Mouse (Mus musculus) embryonic stem cell, embryonic (primary cell): ENCODE measurements around the gene Cers6.

Experiments used
- CTCF ChIA-PET, 4 experiments: fragments of 300-600 bp in 2 of 4; fragments of 350-600 bp in 2 of 4; sonication (Branson Sonifier 250); formaldehyde crosslinking; loops; one replicate each; lab custom pipeline; 2022; ENCODE audit warnings: inconsistent platforms in 2 of 4; lab: Charles Lee
- POLR2A ChIA-PET, 4 experiments: fragments of 300-600 bp in 2 of 4; fragments of 350-600 bp in 2 of 4; sonication (Branson Sonifier 250); formaldehyde crosslinking; loops; one replicate each; lab custom pipeline; 2022; ENCODE audit warnings: antibody characterized with exemption in 4 of 4, inconsistent platforms in 1 of 4; lab: Charles Lee

The Cers6 gene

DNA sequence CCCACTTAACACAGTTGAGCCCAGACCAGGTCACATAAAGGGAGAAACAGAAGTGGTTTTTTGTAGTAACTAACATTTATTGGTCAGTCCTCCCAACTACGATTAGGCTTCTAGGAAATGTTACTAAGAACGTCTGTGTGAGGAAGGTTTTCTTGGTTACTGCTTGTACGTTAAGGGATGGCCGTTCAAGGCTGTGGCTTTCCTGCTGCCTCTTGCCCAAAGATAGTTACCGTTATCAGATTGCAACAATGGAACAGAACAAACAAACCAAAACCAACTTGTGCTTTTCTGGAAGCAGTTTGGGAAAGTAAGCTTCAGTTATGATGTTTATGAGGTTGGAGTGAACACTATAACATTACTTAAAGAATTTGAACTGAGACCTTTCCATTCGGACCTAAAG, 114.5 kb downstream of the Cers6 start:
- CTCF ChIA-PET: no interaction called here
- POLR2A ChIA-PET: interaction anchor here in 1 of 4 experiments (0.5 kb wide), 1 partner anchor 113 kb away, joined by 3 read pairs; no protein-coding TSS in a partner anchor

DNA sequence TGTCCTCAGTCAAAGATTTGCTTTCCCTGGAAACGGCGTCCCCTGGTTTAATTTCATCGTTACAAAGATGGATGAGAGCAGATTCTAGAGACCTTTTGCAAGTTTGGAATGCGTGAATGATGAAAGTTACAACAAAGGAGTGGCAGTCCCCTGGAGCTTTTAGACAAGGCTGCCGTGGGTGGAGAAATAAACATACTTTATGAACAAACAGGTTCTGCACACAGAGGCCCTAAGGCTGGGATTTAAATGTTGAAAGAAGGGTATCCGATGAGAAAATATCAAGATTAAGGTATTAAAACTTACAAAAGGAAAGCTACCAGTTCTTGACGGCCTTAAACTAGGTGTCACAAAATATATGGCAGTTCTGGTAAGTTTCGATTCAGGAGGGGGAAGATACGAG, 117.0 kb downstream of the Cers6 start:
- POLR2A ChIA-PET: interaction anchor here in 1 of 4 experiments (0.8 to 1.6 kb wide), 3 partner anchors 11 to 156 kb away, joined by 3 read pairs; no protein-coding TSS in a partner anchor
- CTCF ChIA-PET: no interaction called here

DNA sequence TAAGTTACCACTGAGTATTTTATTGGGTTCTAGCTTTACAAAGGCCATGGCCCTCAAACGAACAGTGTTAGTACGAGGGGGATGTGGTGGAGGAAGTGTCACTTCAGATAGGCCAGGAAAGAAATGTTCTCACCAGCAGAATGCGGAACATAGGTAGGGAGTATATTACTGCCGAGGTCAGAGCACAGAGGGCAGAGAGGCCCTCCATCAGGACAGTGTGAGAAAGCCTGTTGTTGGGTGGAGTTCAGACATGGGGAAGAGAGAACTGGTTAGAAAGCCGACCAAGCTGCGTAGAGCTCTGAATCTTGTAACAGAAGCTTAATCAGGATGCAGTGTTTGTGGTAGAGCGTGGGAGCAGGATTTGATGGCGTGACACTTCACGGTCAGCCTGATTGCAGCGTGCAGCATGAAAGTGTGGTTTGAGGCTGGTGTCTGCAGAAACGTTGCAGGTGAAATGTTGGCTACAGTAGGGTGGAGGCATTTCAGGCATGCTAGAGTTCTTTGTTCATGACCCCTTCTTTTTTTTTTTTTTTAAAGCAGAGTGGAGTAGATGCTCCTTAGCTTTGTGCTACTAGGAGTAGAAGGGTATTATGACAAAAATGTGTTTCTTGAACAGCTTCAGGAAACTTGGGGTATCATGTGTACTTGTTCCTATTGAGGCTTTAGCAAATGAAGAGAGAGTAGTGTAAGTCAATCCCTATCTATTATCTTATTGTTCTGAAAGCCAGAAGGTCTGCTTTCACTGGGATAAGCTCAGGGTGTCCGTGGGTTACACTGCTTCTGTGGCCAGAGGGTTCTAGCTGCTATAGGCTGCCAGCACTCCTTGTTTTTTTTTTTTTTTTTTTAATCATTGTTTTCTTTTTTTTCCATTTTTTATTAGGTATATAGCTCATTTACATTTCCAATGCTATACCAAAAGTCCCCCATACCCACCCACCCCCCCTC, 117.7 kb downstream of the Cers6 start:
- ChIA-PET POLR2A (interaction anchor here in 2 of 4 experiments (0.6 to 1.6 kb wide), 5 partner anchors 11 to 157 kb away, joined by 3 read pairs; no protein-coding TSS in a partner anchor), CTCF (no interaction called here)

DNA sequence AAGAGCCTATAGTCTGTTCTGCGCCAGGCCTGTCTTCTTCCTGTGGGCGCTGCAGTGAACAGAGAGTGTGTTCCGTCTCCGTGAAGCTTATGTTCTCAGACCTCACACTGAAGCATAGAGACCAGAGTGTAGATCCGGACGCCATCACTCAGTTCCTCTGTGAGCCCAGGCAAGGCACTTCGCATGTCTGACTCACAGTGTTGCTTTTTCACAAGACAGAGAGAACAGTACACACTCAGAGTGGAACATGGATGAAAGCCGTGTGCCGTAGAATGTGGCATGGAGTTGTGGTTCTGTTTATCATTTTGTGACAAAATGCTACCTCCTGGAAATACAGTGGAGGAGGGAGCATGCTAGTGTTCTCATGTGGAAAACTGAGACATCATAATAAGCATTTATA, 120.1 kb downstream of the Cers6 start:
- CTCF ChIA-PET: no interaction called here
- POLR2A ChIA-PET: interaction anchor here in 1 of 4 experiments (1.3 kb wide), 2 partner anchors 9 to 54 kb away, joined by 3 to 4 read pairs; no protein-coding TSS in a partner anchor

DNA sequence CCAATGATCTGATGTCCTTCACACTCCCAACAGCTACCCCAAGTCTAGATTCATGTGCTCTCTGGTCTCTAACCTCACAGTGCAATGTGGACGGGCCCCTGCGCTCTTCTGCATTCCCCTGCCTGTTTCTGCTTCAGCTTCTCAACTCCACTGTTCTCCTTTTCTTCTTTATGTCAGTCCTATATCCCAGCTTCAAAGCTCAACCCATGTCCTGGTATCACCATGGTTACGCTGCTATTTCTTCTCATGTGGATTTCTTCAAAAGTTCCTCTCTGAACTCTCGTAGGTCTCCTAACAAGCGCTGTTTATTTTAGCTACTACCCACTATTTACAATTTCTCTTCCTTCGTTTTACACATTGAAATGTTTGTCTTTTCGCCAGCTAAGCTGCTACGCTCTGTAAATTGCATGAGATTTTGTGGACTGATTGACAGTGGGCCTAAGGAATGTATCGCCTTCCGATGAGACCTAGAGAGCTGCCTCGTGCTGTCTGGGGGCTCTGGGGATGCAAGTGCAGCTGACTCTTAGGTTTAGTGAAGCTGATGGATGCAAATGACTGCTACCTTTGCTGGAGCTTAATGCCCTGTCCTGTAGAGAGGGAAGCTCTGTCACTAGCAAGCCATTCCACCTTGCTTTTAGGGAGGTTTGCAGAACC, 120.6 kb downstream of the Cers6 start:
- CTCF ChIA-PET: no interaction called here
- POLR2A ChIA-PET: interaction anchor here in 2 of 4 experiments (1.0 to 1.3 kb wide), 3 partner anchors 8 to 122 kb away, joined by 3 to 4 read pairs (median 3); no protein-coding TSS in a partner anchor

DNA sequence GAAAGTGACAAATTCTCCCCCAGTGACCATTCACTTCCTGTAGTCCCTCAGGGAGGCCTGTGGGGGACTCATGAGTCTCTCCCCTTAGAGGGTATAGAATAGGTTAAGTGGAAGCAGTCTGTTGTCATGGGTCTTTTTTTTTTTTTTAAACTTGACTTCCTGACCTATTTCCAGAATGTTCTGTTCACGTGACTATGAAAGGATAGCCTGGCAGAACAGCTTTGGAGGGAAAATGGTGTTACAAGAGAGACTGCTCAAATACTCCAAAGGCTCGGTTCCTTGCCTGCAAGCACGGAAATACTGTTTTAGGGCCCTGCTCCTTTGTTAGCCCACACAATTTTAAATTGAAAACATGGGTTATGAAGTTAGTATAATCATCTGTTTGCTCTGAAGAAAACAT, 121.7 kb downstream of the Cers6 start:
- POLR2A ChIA-PET: interaction anchor here in 1 of 4 experiments (1.0 kb wide), 1 partner anchor 123 kb away, joined by 3 read pairs; no protein-coding TSS in a partner anchor
- CTCF ChIA-PET: no interaction called here

DNA sequence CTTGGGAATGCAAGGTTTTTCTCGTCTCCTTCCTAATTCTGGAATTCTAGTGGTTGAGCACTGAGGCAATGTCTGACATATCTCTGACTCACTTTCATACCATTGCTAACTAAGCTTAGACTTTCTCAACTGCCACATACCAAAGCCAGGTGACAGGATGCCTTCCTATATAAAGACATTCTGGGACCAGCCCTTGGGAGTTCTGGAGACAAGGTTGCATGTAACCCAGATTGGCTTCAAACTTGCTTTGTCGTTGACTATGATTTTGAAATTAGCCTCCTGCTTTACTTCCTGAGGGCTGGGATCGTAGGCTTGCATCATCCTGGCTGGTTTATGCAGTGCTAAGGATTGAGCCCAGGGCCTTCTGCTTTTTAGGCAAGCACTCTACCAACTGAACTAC, 122.2 kb downstream of the Cers6 start:
- ChIA-PET CTCF (no interaction called here), POLR2A (no interaction called here)

DNA sequence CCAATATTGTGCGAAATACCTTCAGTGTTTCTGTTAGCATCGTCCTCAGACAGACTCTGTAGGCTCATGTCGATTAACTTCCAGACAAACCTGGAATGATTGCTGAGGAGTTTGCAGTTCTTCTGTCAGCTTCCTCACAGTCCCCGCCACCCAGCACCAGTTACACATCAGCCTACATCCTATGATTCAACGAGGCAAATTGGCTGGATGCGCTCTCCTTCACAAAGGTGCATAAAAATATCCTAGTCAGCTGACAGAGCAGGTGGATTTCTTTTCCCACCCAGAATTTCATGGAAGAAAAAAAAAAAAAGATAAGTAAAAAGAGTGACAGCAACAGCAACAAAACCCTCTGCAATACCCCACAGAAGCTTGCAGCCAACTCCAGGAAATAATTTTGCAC, 127.9 kb downstream of the Cers6 start:
- POLR2A ChIA-PET: interaction anchor here in 1 of 4 experiments (0.6 kb wide), 1 partner anchor 150 kb away, joined by 6 read pairs; no protein-coding TSS in a partner anchor

DNA sequence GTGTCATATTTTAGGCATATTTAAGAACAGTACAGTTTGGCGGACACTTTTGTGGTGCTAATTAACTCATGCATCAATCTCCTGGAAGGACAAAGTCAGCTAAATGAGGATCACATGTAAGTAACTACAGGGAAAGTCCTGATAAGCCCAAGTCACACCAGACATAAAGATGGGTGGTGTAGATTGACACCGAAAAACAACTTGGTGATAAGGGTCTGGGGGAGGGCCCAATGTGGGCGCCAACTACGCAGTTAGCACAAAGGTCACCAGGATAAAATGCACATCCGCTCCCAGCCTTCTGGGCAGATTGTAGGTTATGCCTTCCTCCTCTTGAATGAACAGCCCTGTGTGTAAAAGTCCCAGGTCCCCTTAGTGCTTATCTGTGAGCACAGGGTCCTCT, 131.4 kb downstream of the Cers6 start:
- CTCF ChIA-PET: no interaction called here
- POLR2A ChIA-PET: interaction anchor here in 1 of 4 experiments (0.7 kb wide), 1 partner anchor 84 kb away, joined by 4 read pairs; no protein-coding TSS in a partner anchor

More for the DNA sequence above, 127.9 kb downstream of the Cers6 start:
- CTCF ChIA-PET: interaction anchor here in 1 of 4 experiments (0.7 kb wide), 1 partner anchor 292 kb away, joined by 6 read pairs; no protein-coding TSS in a partner anchor

DNA sequence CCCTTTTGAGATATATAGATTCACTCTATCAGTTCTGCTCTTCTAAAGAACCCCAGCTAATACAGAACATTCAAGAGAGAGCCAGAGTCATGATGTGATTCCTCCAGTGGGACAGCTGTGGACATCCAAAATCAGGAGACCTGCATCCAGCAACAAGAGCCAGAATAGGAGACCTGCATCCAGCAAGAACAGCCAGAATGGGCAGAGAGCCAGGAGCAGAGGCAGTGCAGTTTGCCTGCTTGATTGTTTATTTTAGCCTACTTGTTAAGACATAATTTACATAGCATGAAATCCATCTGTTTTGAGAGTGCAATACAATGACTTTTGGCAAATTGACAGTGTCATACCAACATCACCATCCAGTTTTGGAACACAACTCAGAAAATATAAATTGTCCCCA, 133.2 kb downstream of the Cers6 start:
- ChIA-PET CTCF (no interaction called here), POLR2A (no interaction called here)

DNA sequence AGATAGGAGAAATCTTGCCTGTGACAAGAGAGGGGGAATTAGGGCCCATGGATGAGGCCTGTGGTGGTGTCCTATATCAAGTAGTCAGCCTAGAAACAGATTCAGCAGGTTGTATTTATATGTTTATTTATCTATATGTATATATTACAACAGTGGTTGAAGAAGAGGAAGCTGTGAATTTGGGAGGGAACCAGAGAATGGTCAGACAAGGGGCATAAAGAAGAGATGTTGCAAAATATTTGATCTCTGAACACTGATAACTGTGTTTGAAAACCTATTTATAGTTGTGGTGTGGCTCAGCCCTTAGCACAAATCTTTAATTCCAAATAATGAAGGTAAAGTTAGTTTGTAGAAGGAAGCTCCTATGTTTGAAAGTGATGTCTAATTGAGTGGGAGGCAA, 134.5 kb downstream of the Cers6 start:
- CTCF ChIA-PET: no interaction called here
- POLR2A ChIA-PET: interaction anchor here in 1 of 4 experiments (0.9 to 1.3 kb wide), 2 partner anchors 8 to 9 kb away, joined by 3 to 4 read pairs; no protein-coding TSS in a partner anchor

DNA sequence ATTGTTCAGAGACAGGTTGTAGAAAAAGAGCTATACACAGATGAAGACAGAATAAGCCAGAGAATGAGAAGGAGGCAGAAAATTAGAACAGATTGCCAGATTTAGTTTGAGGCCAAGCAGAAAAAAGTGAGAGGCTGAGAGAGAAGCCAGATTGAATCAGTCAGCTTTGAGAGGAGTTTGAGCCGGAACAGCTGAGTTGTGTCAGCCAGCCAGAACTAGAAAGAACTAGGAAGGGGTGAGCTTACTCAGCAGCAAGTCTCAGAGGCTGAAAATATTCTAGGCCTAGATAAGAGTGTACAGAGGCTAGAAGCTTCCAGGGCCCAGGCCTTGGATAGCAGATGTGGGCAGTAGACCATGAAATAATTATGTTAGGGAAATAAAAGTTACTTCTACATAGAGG, 135.0 kb downstream of the Cers6 start:
- ChIA-PET CTCF (no interaction called here), POLR2A (interaction anchor here in 1 of 4 experiments (0.6 to 1.3 kb wide), 3 partner anchors 8 to 32 kb away, joined by 3 to 4 read pairs (median 3); no protein-coding TSS in a partner anchor)

DNA sequence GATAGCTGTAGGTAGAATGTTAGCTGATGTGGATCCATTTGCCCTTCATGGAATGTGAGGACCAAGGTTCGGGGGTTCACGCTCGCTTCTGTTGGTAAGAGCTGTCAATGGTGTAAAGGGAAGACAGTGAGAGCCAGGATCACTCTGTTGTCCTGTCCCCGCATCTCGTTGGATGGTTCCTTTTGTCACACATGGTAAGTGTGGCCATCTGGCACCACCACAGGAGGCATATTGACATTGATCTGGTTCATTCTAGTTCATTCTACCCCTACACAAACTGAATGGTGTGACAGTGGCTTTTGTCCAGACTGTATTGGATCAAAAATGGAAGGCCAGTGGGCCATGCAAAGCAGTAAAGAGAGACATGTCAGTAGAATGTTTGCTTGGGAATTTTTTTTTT, 142.8 kb downstream of the Cers6 start:
- POLR2A ChIA-PET: interaction anchor here in 2 of 4 experiments (1.1 to 1.6 kb wide), 2 partner anchors 8 to 44 kb away, joined by 4 read pairs; no protein-coding TSS in a partner anchor

DNA sequence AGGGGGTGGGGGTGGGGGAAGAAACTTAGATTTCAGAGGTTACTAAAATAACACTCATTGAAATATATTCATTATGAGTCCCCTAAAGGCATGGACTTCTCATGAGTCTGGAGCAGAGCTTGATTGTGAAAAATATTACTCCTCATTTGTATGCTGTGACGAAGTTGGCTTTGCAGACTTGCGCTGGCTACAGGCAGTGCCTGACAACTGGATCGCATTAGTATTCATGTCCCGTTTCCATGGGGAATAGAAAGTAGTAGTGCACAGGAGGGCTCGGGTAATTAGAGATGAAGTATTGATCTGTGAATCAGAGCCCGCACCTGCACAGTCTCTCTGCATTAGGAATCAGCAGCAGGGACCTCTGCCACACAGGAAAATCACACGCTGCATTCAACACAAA, 150.2 kb downstream of the Cers6 start:
- POLR2A ChIA-PET: no interaction called here
- CTCF ChIA-PET: no interaction called here

More for the DNA sequence above, 142.8 kb downstream of the Cers6 start:
- CTCF ChIA-PET: no interaction called here

DNA sequence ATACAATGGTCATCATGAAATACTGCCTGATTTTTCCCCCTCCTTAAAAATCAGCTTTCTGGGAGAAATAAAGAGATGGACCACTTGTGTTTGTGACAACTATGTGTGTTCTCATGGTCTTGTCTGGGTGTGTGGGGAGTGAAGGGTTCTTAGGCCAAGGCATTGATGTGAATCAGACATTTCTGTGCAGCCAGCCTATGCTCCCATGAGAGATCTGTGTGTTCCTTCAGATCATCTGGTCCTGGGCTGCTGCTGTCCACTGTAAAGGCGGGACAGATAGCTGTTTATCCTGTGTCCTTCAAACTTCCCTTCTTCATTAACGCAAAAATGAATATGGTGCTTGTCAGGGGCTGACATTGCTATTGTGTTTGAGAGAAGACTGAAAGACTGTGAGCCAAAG, 150.6 kb downstream of the Cers6 start:
- CTCF ChIA-PET: no interaction called here
- POLR2A ChIA-PET: no interaction called here

DNA sequence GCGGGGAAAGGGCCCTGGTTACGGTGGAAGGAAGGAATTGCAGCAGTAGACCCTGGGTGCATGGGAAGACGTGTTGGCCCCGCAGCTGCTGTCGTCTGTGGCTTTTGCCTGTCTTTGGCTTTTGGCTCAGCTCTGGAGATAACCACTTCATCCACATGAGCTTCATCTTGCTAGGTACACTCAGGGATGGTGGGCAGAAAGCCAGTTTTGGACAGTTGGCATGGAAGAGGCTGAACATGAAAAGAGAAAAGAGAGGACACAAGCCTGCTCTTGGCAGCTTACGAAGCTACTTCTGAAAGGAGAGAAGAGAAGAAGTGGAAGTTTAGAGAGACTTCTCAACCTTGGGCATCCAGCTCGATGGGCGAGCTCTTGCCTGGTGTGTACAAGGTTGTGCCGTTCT, 153.0 kb downstream of the Cers6 start:
- ChIA-PET CTCF (no interaction called here), POLR2A (interaction anchor here in 1 of 4 experiments (0.9 kb wide), 1 partner anchor 21 kb away, joined by 3 read pairs; no protein-coding TSS in a partner anchor)

DNA sequence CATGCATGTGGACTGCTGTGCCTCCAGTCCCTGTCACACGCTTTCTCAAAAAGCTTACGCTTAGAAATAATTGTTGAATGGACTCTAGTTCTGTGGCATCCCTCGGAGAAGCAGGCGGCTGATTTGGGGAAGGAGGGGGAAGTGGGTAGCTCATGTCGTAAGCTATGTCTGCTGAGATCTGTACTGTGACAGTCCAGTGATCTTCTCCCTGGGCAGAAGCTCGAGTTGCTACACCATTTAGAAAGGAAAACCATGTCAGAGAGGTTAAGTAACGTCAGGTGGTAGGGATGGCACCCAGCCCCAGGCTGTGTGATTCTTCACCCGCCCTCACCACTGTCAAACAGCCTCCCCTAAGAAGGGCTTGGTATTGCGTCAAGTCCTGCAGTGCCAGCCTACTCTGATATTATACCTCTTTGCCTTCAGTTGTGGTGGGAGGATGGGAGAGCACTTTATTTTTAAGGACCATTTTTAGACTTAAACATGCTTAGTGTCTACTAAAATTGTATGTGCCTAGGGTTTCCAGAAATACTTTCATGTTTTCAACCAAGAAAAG, 154.0 kb downstream of the Cers6 start:
- ChIA-PET CTCF (no interaction called here), POLR2A (interaction anchor here in 2 of 4 experiments (0.6 kb wide), 2 partner anchors 1848 to 1934 kb away, joined by 5 to 8 read pairs; no protein-coding TSS in a partner anchor)

DNA sequence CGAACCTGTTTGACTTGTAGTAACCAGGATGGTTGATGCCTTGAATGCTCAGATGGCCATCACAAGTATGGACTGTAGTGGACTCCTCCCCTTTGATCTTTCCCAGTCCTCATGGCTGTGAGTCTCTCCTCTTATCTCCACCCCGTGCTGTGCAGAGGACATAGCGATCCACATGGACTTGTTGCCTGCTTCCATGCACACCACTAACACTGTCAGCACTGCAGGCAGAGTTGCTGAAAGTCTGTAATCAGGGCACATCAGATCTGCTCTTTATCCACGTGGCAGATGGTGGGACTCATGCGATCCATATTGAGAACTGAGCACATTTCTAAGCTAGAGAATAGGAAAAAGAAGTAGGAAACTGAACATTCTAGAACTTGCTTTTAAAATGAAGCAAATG, 154.6 kb downstream of the Cers6 start:
- ChIA-PET CTCF (no interaction called here), POLR2A (no interaction called here)
